Mouse (Mus musculus): ENCODE results near the gene 1700020N01Rik.

The 1700020N01Rik gene

DNA sequence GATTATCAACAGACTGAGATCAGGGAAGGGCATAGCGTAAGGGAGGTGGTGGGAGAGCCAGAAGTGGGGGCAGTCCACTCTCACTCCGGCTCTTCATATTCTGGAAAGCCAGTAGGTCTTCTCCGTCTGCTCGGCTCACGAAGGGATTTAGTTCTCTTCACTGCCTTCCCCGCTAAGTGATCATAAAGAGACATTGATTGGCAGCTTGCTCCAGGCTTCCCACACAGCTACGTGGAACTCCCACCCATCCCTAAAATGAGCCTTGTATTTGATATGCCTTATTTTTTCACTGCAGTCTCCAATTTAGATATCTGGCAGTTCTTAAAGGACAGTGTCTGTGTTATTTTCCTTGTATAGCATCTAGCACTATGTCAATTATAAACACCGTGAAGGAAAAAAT lies 11.5 kb downstream of the 1700020N01Rik start:
- DNase-seq (ENCODE audit: low spot score in 2 of 2): no peak

DNA sequence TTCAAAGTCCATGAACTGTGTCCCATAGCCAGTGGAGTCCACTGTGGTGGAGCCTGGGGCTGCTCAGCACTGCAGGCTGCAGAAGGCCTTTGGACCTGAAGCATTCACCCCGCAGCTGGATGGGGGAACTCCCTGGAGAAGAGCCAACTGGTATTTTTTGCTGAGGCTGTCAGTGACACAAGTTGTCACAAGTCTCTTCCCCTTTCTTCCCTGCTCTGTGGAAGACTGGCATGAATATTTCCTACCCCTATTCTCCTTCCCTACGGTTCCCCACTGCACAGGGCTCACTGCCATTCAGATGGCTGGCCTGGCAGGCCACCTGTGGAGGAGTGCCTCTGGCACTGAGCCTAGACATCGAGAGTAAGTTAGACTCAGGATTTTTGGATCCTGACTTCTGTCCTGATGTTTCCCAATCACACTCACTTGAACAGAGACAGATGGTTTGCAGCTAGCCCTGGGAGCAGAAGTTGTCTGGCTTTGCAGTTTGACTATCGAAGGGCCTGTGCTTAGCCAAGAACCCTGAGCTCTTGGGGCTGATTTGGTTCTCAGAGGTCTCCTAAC lies 12.1 kb downstream of the 1700020N01Rik start:
- no peak for DNase-seq (ENCODE audit: low spot score in 2 of 2)

- no peak for DNase-seq (ENCODE audit: low spot score in 2 of 2)
Measured at GRCm38 (mm10) chr10:21605601-21606000, 12.7 kb downstream of the 1700020N01Rik start.

DNA sequence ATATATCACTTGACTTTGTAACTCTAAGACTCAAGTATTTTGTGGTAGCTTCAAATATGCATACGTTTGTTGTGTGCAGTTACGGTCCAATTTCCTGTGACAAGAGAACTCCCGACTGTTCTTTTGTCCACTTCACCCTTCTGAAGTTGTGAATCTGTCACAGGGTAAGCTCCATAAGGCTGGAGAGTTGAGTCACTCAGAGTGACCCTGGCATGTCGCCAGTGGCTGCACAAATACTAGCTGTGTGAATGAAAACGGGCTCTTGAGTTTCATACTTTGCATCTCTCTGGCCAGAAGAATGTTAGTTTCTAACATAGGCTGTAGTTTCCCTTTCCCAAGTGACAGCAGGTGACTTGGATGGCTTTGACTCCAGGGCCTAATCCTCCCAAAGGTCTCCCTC lies 14.0 kb downstream of the 1700020N01Rik start:
- no peak for DNase-seq (ENCODE audit: low spot score in 2 of 2)

DNA sequence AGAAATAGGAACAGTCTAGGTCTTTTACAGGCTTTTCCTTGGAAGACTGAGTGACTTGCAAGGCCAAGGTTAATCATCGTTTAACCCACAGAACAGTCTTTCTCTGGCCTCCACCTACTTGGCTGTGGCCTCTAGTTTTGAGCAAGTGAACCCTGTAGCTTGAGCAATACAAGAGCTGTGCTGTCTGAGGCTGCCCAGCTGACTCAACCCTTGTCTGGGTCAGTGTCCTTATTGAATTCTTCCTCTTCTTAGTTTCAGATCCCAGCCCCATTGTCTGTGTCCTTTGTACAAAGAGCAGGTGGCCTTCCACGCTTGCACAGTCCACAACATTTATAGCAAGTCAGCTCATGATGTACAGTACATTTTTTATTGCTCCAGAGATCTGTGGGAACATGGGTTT lies 16.6 kb downstream of the 1700020N01Rik start:
- DNase-seq (ENCODE audit: low spot score in 2 of 2): no peak

- no peak for DNase-seq (ENCODE audit: low spot score in 2 of 2)
Measured at GRCm38 (mm10) chr10:21613021-21613860, 20.3 kb downstream of the 1700020N01Rik start.

GRCm38 (mm10) chr10:21614520-21614919 lies 21.6 kb downstream of the 1700020N01Rik start:
- DNase-seq (ENCODE audit: low spot score in 2 of 2): no peak

DNA sequence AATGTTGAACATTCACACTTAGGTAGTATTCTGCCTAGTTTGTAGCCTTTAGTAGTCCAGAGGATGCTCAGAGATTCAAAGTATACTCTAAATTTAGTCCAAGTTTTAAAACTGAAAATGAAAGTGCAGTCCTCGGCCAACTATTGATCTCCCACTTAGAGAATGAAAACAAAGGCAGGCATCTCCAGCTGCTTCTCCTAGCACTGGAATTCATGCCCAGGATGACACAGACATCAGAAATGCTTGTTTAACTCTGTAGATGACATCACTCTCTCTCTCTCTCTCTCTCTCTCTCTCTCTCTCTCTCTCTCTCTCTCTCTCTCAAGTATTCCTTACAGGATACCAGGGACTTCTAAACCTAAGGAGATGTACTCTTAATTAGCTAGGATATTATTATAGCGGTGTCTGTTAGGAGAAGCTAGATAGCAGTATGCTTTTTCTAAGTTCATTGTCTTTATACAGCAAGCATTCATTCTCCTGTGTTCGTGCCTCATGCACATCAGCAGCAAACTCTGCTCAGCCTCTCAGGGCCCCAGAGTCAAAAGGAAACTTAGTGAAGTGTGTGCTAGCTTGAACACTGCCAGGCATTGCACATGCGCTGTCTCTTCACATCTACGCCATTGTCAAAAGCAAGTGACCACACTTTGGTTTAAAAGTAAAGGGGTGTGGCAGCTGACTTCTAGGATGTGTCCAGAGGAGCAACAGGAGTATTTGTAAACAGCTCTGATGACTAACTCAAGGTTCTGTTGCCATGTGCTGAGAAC lies 26.0 kb downstream of the 1700020N01Rik start:
- DNase-seq (ENCODE audit: low spot score in 2 of 2): no peak

DNA sequence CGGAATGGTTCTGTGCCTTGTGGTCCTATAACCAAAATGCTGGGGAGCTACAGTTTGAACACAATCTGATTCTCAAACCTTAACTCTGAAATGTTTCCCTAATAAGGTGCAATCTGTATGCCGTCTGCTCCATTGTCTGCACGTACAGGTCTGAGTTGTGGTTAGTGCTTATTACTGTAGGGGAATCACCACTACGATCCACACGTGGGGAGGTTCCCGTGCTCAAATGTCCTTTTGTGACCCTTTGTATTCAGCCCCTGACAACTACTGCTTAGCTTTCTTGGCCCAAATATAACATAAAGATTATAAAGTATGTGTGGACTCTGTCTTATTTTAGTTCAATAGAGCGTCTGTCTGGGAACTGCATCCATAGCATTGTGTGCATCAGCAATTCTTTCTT lies 29.1 kb downstream of the 1700020N01Rik start:
- DNase-seq (ENCODE audit: low spot score in 2 of 2): no peak

DNA sequence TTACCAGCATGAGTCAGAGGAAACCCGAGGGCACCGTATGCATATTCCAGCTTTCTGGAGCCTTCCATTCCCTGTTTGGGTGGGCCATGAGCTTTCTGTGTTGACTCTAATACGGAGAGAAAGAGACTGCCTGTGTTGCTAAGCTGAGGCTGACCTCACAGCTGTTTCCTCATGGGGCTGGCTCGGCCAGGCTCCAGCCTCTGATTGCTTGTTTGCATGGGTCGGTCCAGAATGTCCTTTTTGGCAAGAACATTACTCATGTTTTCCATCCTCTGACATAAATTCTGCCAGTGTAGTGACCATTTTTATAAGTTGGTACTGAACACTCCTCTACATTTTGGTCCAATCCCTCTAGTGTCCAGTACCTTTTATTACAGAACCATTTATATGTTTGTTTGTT lies 35.6 kb downstream of the 1700020N01Rik start:
- no peak for DNase-seq (ENCODE audit: low spot score in 2 of 2)

GRCm38 (mm10) chr10:21629031-21629740 lies 36.2 kb downstream of the 1700020N01Rik start:
- no peak for DNase-seq (ENCODE audit: low spot score in 2 of 2)

DNA sequence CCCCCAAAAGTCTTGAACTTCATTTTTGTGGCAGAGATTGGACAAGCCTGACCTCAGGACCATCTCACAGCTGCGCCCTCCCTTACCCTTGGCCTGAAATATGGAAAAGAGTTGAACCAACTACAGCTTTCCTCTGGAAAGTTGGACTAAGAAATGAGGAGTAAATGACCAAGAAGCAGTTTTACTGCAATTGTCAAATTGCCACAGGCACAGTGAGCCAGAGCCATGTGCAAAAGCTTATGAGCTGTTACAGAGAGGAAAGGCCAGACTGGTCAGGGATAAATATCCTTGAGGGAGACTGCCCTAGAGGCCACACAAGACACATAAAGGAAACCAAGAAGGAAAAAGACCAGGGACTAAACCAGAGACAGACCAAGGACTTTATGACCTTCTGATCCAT lies 38.5 kb downstream of the 1700020N01Rik start:
- DNase-seq (ENCODE audit: low spot score in 2 of 2): no peak

GRCm38 (mm10) chr10:21632687-21633086 lies 39.7 kb downstream of the 1700020N01Rik start:
- no peak for DNase-seq (ENCODE audit: low spot score in 2 of 2)

GRCm38 (mm10) chr10:21635988-21636710 lies 43.2 kb downstream of the 1700020N01Rik start:
- no peak for DNase-seq (ENCODE audit: low spot score in 2 of 2)

DNA sequence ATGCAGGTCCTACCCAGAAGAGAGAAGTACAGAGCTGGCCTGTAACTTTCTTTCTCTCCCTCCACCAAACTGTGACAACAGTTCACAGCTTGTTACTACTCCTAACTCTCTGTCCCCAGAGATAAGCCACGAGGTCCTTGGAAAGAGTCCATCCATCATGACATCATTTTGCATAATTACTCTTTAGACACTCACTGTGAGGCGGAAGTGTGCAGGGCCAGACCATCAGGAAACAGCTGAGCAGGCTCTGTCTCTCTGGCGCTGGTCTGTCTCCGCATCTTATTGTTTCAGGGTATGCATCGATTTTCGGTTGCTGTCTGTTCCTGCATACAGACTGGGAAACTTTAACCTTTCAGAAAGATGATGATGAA lies 43.8 kb downstream of the 1700020N01Rik start:
- DNase-seq (ENCODE audit: low spot score in 2 of 2): no peak

DNA sequence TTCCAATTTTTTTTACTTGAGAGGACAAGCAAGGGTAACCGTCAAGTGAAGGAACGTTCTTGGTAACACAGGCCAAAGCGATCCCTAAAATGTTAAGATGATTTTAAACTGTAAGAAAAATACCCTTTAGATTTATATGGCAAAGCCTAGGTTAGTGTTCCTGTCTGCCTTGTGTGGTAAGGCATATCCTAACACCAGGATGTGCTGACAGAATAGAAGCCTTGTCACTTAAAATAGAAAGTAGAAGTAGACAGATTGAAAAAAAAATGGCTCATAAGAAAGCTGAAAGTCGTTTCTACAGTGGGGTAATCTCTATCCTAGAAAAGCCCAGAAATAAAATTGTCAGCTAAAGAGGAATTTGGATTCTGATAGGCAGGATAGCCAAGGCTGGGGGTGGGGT lies 58.4 kb downstream of the 1700020N01Rik start:
- DNase-seq (ENCODE audit: low spot score in 2 of 2): no peak

DNA sequence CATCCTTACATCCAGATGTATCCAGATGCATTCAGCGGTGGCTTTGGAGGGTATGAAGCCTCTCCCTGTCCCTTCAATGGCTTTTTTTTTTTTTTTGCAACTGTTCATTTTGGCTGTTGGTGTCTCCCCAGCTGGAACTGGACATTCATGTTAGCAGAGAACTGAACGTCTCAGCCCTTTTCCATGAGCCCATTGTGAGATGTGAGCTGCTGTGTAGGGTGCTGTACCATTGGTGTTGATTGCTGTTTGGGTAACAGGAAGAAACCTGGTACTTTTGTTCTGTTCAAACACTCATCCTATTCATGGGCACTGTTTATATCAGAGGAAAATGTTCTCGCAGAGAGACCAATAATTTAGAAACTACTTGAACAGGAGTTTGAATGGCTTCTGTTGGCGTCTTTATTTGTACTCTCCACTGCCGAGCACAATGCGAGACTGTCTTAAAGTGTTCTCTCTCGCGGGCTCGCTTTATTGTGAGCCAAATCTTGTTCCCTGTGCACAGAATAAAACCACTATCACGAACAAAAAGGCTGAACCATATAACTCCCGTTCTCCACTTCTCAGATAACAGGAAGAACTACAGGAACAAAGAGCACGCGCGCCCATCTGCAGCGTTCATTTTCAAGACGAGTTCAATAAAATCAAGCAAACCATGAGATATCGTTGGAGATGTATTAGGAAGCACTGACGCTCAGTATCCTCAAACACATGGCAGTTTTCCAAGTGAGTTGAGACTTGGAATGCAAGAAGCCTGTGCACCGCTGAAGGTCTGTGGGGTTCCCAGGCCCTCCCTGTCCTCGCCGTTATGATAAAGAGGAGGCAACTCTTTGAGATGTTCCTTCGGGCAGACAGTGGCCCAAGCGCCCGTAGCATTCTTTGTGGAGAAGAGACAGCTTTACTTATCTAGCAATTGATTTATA lies 59.7 kb downstream of the 1700020N01Rik start:
- no peak for DNase-seq (ENCODE audit: low spot score in 2 of 2)

DNA sequence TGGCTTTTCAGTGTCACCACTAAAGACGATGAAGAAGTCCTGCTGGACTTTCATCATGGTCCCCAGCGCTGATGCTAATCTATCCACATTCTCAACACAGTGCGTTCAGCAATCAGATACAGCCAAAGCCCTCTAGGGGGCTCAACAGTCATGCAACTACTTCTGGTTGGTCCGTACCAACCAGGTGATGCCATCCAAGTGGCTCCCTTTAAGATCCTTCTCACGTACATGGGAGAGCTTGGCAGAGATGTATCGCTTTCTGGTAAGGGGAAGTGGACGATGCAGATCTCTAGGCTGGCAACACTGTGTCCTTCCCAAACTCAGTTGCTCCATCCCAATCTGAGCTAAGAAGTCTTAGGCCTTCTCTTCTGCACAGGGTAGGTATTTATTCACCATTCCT lies 60.5 kb downstream of the 1700020N01Rik start:
- no peak for DNase-seq (ENCODE audit: low spot score in 2 of 2)

GRCm38 (mm10) chr10:21659576-21660246 lies 66.8 kb downstream of the 1700020N01Rik start:
- DNase-seq (ENCODE audit: low spot score in 2 of 2): no peak

DNA sequence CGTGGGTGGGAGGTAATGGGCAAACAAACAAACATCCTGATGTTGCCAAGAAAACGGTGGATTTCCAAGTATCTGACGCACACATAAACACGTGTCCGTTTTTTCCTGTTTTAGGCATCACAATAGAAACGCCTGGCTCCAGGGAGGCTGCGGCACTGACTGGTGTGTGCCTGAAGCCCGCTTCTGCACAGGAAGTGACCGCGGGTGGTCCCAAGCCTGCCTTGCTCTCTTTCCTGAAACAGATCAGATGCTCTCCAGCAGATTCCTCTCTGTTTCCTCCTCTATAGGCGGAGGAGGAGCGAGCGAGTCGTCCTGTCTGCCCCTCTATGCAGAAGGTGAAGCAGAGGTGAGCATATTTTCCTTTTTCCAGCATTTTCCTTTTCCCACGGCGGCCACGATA lies 76.0 kb downstream of the 1700020N01Rik start:
- no peak for DNase-seq (ENCODE audit: low spot score in 2 of 2)

All from thymus, postnatal 10 days (tissue).